Mouse (Mus musculus): ENCODE data around the gene Tmem53. TPM values are rescaled to one million over a fixed set of nuclear protein-coding genes. Genes with fewer than 3 reads are reported as not detected.

The Tmem53 gene
- total and polyA plus RNA-seq, 3 experiments, result 0.65 to 1.3 TPM; not detected in 1

DNA sequence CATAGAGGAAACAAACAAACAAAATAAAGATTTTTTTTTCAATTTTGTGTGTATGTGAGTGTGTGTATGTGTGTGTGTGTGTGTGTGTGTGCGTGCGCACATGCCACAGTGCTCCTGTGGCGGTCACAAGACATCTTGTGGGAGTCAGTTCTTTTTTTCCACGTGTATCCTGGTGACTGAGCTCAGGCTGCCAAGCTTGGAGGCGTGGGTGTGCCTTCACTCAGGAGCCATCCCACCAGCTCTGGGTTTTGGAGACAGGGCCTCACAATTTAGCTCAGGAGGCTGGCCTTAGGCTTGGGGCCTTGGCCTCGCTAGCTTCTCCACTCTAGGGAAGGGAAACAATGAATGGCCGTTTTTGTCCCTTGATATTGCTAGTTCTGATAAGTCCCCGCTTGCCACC is 27.6 kb upstream of the Tmem53 start:
- DNase-seq (ENCODE audit: low read depth, low spot score), result no peak
- H3K79me2 ChIP-seq (ENCODE audit: control insufficient read depth, insufficient read depth, low read length, poor library complexity), result no peaks in the 10 kb centered on the region
- no peak overlapping the region for H3K4me3 ChIP-seq (ENCODE audit: control insufficient read depth in 1 of 2, insufficient read depth in 1 of 2, low read depth in 2 of 2, low read length in 2 of 2)
- H3K27ac ChIP-seq (ENCODE audit: control insufficient read depth, low read depth, low read length), result no peak overlapping the region
- H3K4me1 ChIP-seq (ENCODE audit: control insufficient read depth in 1 of 2, insufficient read depth in 2 of 2, low read length in 2 of 2), result peaks cover 5 to 12% of the 10 kb centered on the region in 2 experiments; a peak in 3 of 4 replicates
- peaks cover 0 to 8% of the 10 kb centered on the region in 2 experiments; a peak in 2 of 4 replicates for H3K36me3 ChIP-seq (ENCODE audit: control insufficient read depth in 1 of 2, insufficient read depth in 2 of 2, low read length in 2 of 2)
- H3K9me3 ChIP-seq (replicated peaks; ENCODE audit: insufficient read depth, low read length), result no peaks in the 10 kb centered on the region
- no peak for TF ChIP-seq EP300 (IDR thresholded peaks at IDR 0.05; ENCODE audit: low read depth in 1 of 2, low read length in 2 of 2)
- TF ChIP-seq CHD2 (IDR thresholded peaks at IDR 0.05; ENCODE audit: low read length), result no peak
- TF ChIP-seq MEF2A (IDR thresholded peaks at IDR 0.05; ENCODE audit: extremely low read depth, insufficient replicate concordance, low read depth, low read length, poor library complexity, severe bottlenecking), result no peak
- no peak for TF ChIP-seq MYB (IDR thresholded peaks at IDR 0.05; ENCODE audit: low read depth, low read length)
- TF ChIP-seq MXI1 (IDR thresholded peaks at IDR 0.05; ENCODE audit: low read depth, low read length), result no peak
- TF ChIP-seq NRF1 (IDR thresholded peaks at IDR 0.05; ENCODE audit: insufficient read depth, low read depth, low read length, poor library complexity, severe bottlenecking), result no peak
- no peak for TF ChIP-seq CTCF (IDR thresholded peaks at IDR 0.05 in 2 of 3, conservative IDR thresholded peaks at IDR 0.05 in 1 of 3; ENCODE audit: control insufficient read depth in 1 of 3, insufficient read depth in 1 of 3, low read depth in 2 of 3, low read length in 3 of 3, poor library complexity in 1 of 3, severe bottlenecking in 1 of 3)
- TF ChIP-seq ELF1 (IDR thresholded peaks at IDR 0.05; ENCODE audit: low read depth, low read length), result no peak
- TF ChIP-seq CHD1 (IDR thresholded peaks at IDR 0.05; ENCODE audit: low read depth, low read length), result no peak
- TF ChIP-seq USF1 (IDR thresholded peaks at IDR 0.05; ENCODE audit: low read depth, low read length), result no peak
- TF ChIP-seq MAZ (IDR thresholded peaks at IDR 0.05; ENCODE audit: low read depth, low read length), result no peak
- TF ChIP-seq SMC3 (IDR thresholded peaks at IDR 0.05; ENCODE audit: low read depth, low read length), result no peak
- no peak for TF ChIP-seq TAL1 (IDR thresholded peaks at IDR 0.05; ENCODE audit: low read length)
- no peak overlapping the region for H3K9ac ChIP-seq (ENCODE audit: control insufficient read depth, low read depth, low read length, poor library complexity, severe bottlenecking)
- H3K27me3 ChIP-seq (ENCODE audit: control insufficient read depth in 1 of 2, insufficient read depth in 2 of 2, low read length in 2 of 2), result peaks cover 2 to 7% of the 10 kb centered on the region in 2 experiments; a peak in 3 of 4 replicates

DNA sequence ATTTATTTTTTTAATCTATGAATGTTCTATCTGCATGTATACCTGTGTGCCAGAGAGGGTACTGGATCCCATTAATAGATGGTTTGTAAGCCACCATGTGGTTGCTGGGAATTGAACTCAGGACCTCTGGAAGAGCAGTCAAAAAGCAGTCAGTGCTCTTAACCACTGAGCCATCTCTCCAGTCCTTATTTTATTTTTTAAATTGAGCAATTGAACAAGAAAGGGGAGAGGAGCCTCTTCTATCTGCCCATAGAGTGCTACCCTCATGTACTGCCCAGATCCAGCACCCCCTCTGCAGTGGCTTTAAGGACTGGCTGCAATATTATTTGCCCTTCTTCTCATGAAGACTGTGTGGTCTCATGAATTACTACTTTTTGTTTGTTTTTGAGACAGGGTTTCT is 26.5 kb upstream of the Tmem53 start:
- TF ChIP-seq TBP (IDR thresholded peaks at IDR 0.05; ENCODE audit: low read depth, low read length), result peak; percentile 92
- no peak for TF ChIP-seq ZNF384 (IDR thresholded peaks at IDR 0.05; ENCODE audit: low read depth, low read length)
- H3K9me3 ChIP-seq (replicated peaks; ENCODE audit: insufficient read depth, low read length), result no peaks in the 10 kb centered on the region
- H3K27me3 ChIP-seq (ENCODE audit: control insufficient read depth in 1 of 2, insufficient read depth in 2 of 2, low read length in 2 of 2), result peaks cover 2 to 7% of the 10 kb centered on the region in 2 experiments; a peak in 3 of 4 replicates
- peaks cover 0 to 7% of the 10 kb centered on the region in 2 experiments; a peak in 2 of 4 replicates for H3K36me3 ChIP-seq (ENCODE audit: control insufficient read depth in 1 of 2, insufficient read depth in 2 of 2, low read length in 2 of 2)
- no peak overlapping the region for H3K27ac ChIP-seq (ENCODE audit: control insufficient read depth, low read depth, low read length)
- no peaks in the 10 kb centered on the region for H3K79me2 ChIP-seq (ENCODE audit: control insufficient read depth, insufficient read depth, low read length, poor library complexity)
- H3K4me1 ChIP-seq (ENCODE audit: control insufficient read depth in 1 of 2, insufficient read depth in 2 of 2, low read length in 2 of 2), result peaks cover 4 to 9% of the 10 kb centered on the region in 2 experiments; a peak in 3 of 4 replicates
- DNase-seq (ENCODE audit: low read depth, low spot score), result no peak
- no peak overlapping the region for H3K4me3 ChIP-seq (ENCODE audit: control insufficient read depth in 1 of 2, insufficient read depth in 1 of 2, low read depth in 2 of 2, low read length in 2 of 2)
- H3K9ac ChIP-seq (ENCODE audit: control insufficient read depth, low read depth, low read length, poor library complexity, severe bottlenecking), result no peak overlapping the region
